Mouse (Mus musculus): ENCODE data around the gene Cldn16.
"Not testable (repeated sequence)": the region's sequence is repeated elsewhere in the genome, so short reads cannot be mapped to it uniquely, and the experiment has no call there.

The Cldn16 gene

GRCm38 (mm10) chr16:26462835-26463234 is at the start of gene Cldn16:
Gene Cldn16, plus strand, starts transcription at chr16:26463135.
- no peak for DNase-seq (ENCODE audit: low spot score)

GRCm38 (mm10) chr16:26418616-26419015 is 44.3 kb upstream of the Cldn16 start:
- DNase-seq (ENCODE audit: low spot score) = no peak

GRCm38 (mm10) chr16:26422078-26422477 is 40.9 kb upstream of the Cldn16 start:
- no peak for DNase-seq (ENCODE audit: low spot score)

- DNase-seq (ENCODE audit: low spot score) = peak; percentile 78
Measured at GRCm38 (mm10) chr16:26430246-26430645, 32.7 kb upstream of the Cldn16 start.

- no peak for DNase-seq (ENCODE audit: low spot score)
Measured at GRCm38 (mm10) chr16:26433486-26433885, 29.4 kb upstream of the Cldn16 start.

GRCm38 (mm10) chr16:26440031-26440430 is 22.9 kb upstream of the Cldn16 start:
- DNase-seq (ENCODE audit: low spot score) = no peak

GRCm38 (mm10) chr16:26441156-26441555 is 21.8 kb upstream of the Cldn16 start:
- peak; percentile 23 for DNase-seq (ENCODE audit: low spot score)

- DNase-seq (ENCODE audit: low spot score) = peak; percentile 16
Measured at GRCm38 (mm10) chr16:26444843-26445242, 18.1 kb upstream of the Cldn16 start.

- DNase-seq (ENCODE audit: low spot score) = peak; percentile 81
Measured at GRCm38 (mm10) chr16:26447594-26447993, 15.3 kb upstream of the Cldn16 start.

GRCm38 (mm10) chr16:26454163-26454562 is 8.8 kb upstream of the Cldn16 start:
- no peak for DNase-seq (ENCODE audit: low spot score)

- DNase-seq (ENCODE audit: low spot score) = no peak
Measured at GRCm38 (mm10) chr16:26456182-26456581, 6.8 kb upstream of the Cldn16 start.

- no peak for DNase-seq (ENCODE audit: low spot score)
Measured at GRCm38 (mm10) chr16:26466535-26466934, 3.6 kb downstream of the Cldn16 start.

GRCm38 (mm10) chr16:26471254-26471653 is 8.3 kb downstream of the Cldn16 start:
- DNase-seq (ENCODE audit: low spot score) = no peak

- DNase-seq (ENCODE audit: low spot score) = peak; percentile 68
Measured at GRCm38 (mm10) chr16:26495721-26496120, 32.8 kb downstream of the Cldn16 start.

- not testable (repeated sequence) for DNase-seq (ENCODE audit: low spot score)
Measured at GRCm38 (mm10) chr16:26499705-26500104, 36.8 kb downstream of the Cldn16 start.

GRCm38 (mm10) chr16:26500738-26501137 is 37.8 kb downstream of the Cldn16 start:
- DNase-seq (ENCODE audit: low spot score) = no peak

GRCm38 (mm10) chr16:26504961-26505360 is 42.0 kb downstream of the Cldn16 start:
- DNase-seq (ENCODE audit: low spot score) = no peak

- peak; percentile 70 for DNase-seq (ENCODE audit: low spot score)
Measured at GRCm38 (mm10) chr16:26519596-26519995, 56.7 kb downstream of the Cldn16 start.

- no peak for DNase-seq (ENCODE audit: low spot score)
Measured at GRCm38 (mm10) chr16:26525832-26526231, 62.9 kb downstream of the Cldn16 start.

- no peak for DNase-seq (ENCODE audit: low spot score)
Measured at GRCm38 (mm10) chr16:26526669-26527068, 63.7 kb downstream of the Cldn16 start, which contains the start of gene Tmem207. Gene Tmem207, minus strand, starts transcription at chr16:26526769.

- DNase-seq (ENCODE audit: low spot score) = no peak
Measured at GRCm38 (mm10) chr16:26527931-26528666, 65.2 kb downstream of the Cldn16 start.

- no peak for DNase-seq (ENCODE audit: low spot score)
Measured at GRCm38 (mm10) chr16:26530451-26530850, 67.5 kb downstream of the Cldn16 start.

- no peak for DNase-seq (ENCODE audit: low spot score)
Measured at GRCm38 (mm10) chr16:26532287-26532686, 69.4 kb downstream of the Cldn16 start.

Data from adipocyte (in vitro differentiated cells).